Mouse (Mus musculus) kidney, adult 11 months (tissue): Measurements from ENCODE around the gene Psmd1.
"Not testable (repeated sequence)": the region's sequence is repeated elsewhere in the genome, so short reads cannot be mapped to it uniquely, and the experiment has no call there.

ENCODE experiments used
- DNase-seq: peaks from one replicate; pipeline ENCODE4 v3.0.0; 2022

Psmd1 gene

DNA sequence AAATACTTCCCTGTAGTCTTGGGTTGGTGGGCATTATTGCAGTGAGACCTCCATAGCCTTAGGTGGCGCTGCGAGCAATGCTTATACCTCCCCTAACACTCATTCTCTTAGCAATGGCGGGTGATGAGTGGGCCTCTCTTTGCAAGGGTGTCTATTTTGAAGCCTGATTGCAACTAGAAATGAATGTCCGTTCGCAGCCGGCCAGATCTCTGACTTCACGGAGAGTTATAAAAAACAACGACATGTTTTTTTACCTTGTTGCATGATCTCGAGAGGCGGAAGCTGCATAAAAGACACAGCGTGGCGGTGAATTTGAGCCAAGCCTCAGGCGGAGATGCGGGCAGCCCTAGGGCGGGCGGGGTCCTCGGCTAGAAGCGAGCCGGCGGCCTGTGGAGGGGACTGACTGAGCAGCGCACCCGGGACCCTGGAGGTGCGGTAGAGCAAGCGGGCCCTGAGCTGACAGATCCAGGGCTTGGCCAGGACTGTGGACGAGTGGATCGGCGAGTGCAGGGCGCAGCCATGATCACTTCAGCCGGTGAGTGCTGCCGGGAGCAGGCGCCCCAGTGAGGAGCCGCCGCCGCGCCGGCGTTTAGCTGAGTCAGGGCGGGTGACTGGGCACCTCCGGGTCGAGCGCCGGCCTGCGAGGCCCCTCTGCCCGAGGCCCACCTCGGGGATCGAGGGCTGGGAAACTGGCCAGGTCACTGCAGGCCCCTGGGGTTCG, at the start of gene Psmd1:
Gene Psmd1 (plus strand): TSS at position 117 of the 721 bp plus-strand sequence.
- DNase-seq: peak; percentile 89

DNA sequence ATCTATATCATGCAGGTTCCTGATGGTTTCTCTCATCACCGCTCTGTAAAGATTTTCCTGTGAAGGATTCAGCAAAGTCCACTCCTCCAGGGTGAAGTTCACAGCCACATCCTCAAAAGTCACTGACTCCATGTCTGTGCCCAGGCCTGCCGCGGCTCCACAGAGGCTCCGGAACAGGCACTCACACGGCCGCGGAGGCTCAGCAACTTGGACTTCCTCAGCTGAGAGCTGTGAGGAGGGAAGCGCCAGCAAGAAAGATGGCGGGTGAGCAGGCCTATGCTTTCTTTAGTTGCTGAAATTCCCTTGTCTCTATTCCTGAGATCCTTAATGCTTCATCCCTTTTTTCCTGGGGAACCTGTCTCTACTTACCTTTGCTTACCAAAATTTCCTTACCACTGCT, 48.4 kb upstream of the Psmd1 start:
- DNase-seq: not testable (repeated sequence)

DNA sequence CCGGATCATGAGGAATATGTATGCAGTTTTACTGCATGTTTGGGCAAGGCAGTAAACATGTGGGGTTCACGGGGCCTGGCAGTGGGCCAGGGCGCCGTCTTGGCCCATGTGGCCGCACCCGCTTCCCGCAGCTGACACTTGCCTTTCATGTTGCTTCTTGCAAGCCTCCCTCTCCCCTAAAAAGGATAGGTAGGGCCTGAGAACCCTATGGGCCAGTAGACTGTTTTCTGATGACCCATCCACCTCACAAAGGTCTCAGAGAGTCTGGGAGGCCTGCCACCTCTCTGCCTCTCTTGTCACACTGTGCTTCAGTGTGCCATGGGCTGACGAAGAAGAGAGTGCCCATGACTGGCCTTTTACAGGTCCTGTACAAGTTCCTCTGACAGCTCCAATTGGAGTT, 47.7 kb upstream of the Psmd1 start, which contains the start of gene Spata3:
Gene Spata3 (plus strand): TSS at position 301 of the 400 bp plus-strand sequence.
- no peak for DNase-seq

DNA sequence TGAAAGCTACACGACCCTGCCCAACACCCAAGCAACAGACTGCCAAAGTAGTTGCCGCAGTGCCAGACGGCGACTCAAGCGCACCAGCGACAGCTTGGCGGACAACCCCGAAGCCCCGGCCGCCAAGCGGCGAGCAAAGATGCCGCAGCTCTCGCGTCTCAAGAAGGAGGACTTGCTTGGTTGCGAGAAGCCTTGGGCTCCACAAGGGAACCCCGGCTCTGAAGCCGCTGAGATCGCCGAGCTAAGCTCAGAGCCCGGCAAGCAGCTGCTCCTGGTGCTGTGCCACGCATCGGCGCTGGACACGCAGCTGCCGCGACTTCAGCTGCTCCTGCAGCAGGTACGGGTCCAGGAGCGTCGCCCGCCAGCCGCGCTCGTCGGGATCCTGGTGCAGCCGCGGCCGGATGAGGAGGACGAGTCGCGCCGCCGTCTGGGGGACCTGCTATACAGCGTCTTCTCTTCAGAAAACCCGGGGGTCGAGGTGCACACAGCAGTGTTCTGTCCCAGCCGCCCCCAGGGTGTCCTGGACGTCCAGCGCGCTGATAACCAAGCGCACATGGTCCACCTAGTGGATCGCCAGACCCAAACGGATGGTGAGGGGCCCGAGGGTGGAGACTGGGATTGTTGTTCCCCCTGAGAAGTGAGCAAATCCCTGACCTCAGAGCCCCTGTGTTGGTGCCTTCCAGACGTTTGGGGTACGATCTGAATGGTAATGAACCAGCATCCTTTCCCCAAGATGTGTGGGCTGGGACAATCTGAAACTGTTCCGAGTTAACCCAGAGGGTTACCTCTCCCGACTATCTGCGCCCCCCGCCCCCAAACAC, 45.7 kb upstream of the Psmd1 start:
- DNase-seq: no peak

DNA sequence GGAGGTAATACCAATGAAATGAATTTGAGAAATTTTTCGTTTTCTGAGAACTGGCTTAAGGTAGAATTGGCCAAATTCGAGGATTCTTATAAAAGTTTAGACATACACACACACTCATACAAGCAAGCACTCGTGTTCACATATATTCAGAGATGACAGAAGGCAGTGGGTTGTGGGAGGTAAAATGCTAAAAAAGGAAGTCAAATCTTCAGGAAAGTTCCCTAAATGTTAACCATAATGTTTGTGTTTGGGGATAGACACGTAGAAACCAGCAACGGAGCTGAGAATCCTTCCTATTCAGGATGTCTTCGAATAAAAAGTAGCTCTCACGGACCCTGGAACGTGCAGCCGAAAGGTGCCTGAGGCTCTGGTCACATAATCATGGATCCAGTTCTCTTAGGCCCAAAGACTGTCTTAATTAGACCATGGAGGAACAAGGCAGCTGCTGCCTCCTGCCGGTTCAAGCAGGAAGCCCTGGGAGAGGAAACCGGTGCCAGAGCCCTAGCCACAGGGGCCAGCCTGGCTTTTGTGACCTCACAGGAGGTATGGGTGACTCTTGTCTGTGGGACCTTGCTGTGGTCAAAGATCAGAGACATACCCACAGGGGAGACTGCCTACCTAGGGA, 42.7 kb upstream of the Psmd1 start:
- no peak for DNase-seq

DNA sequence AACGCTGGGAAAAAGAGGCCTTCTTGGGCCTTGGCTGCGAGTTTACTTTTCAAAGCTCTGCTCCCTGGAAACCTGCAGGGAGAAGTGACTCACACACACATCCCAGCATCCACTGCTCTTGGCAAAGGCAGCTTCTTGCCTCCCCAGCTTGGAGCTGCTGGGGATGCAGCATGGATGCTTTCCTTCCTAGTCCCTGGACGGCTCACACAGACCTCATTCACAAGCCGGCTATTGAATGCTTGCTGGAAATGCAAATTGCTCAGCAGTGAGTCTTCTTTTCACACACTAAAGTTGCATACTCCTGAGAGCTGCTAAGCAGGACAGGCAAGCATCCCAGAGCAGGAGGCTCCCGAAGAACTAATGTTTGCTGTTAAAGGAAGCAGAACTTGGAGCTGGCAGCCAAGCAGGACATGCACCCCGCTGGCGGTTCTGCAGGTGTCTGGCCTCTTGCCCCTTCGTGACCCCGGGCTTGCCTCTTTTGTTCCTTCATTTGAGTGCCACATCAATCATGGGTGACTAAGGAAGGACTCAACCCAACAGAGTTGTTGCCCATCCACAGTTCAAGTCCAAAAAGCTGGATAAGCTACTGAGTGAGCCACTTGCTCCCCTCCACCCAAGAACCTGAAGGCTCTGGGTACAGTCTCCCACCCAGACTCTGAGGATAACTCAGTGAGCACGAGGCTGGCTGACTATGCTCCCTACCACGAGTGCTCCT, 31.8 kb upstream of the Psmd1 start:
- no peak for DNase-seq

DNA sequence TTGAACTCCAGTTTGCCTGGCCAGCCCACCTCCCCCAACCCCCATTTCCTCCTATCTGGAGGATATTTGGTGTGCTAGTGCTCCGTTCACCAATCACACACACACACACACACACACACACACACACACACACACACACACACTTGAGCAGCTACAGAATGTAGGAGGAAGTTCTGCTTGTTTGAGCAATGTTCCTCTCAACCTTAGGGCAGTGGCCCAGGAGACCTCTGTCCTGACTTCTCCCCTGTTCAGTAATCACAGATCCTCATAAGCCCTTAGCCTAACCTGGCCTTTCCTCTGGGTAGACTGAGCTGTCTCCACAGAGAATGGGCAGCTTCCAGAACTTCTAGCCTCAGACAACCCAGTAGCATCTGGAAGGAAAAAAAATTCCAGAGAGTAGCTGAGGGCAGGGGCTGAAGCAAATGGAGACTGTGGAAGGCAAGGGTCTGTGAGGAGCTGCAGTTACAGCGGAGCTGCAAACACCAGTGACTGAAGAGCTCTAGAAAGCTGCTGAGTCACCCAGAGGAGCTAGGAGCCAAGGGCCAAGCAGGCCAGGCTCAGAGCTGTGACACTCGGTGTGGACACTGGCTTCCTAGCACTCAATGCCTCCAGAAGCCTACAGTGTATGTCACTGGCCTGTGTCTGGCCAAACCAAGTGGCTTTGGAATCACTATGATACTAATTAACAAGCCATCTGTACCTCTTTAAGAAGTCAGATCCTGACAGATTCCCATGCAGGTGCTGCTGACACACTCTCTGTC, 25.8 kb upstream of the Psmd1 start:
- DNase-seq: no peak

DNA sequence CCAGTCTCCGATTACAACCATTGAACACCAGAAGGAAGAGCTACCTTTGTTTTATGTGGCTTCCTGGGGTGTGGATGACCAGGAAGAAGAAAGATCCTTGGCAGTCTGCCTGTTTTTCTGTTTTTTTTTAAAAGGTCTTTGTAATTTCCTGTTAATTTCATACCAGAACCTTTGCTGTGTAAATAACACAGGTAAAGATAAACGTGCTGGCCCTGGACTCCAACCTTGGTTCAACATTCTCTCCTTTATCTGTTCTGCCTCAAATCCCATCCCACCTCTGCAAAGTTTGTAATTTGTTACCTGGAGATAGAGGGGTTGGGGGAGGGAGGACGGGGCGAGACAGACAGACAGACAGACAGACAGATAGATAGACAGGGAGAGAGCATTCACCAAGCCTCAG, 24.1 kb upstream of the Psmd1 start:
- DNase-seq: no peak

DNA sequence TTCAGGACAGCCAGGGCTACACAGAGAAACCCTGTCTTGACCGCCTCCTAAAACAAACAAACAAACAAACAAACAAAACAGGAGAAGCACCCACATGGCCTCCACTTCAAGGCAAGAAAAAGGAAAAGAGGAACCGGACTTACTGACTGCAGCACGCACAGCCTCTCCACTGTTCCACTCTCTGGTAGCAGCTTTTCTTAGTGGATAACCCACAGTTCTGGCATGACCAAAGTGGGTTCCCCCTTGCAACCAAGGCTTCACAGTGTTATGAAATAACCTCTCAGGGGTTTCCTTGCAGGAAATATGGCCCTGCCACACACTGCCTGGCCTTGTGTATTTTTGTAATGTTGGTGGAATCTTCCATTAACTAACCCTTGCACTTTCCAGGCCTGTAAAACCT, 23.4 kb upstream of the Psmd1 start:
- no peak for DNase-seq

DNA sequence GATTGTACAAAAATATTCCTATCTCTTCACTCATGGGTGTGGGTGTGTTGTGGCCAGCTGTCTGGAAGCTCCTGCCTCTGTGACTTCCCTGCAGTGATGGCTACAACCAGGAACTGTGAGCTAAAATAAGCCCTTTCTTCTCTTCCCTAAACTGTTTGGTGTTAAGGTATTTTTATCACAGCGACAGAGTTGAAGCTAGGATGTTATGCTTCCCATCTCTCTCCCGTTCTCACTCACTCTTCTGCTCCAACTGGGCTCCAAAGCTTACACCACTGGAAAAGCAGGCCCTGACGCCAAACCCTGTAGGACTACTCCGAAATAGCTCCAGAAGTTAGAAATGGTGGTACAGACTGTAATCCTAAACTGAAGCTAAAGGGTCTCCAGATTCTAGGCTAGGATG, 19.1 kb upstream of the Psmd1 start:
- DNase-seq: no peak

DNA sequence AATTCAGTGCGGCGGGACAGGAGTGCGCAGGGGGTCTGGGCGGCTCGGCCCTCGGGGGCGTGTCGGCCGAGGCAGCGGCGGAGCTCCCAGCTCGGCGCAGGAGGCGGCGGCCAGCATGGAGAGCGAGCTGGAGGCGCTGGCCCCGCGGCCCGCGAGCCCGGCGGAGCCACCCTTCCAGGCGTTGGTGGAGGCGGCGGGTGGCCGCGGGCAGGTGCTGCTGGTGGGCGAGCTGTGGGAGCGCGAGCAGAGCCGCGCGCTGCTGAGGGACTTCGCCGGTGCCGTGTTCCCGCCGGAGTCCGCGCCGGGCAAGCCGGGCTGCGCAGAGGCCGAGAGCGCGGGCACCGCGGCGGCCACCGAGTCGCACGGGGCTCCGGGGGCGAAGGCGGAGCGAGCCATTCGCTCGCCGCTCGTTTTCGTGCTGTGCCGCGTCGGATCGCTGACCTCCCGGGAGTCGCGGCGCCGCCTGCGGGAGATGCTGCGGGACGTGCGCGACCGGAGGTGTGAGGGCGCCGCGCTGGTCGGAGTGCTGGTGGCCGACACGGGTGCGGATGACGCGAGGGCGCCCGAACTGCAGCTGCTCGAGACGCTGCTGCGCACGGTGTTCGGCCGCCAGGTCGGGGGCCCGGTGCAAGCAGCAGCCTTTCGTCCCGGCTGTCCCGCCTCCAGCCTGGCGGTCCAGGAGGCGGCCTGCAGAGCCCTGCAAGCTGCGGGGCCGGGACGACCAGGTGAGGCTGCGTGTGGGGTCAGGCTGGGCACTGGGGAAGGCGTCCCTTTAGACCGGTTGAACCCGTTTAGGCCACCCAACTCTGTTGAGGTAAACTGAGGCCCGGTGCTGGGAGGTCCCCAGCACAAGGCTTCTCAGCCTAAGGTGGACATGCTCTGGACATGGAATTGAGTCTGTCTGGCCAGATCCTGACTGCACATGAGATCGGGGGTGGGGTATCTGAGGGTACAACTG, 18.1 kb upstream of the Psmd1 start, which contains the start of gene 2810459M11Rik:
Gene 2810459M11Rik (plus strand): TSS at position 16 of the 958 bp plus-strand sequence.
- no peak for DNase-seq

DNA sequence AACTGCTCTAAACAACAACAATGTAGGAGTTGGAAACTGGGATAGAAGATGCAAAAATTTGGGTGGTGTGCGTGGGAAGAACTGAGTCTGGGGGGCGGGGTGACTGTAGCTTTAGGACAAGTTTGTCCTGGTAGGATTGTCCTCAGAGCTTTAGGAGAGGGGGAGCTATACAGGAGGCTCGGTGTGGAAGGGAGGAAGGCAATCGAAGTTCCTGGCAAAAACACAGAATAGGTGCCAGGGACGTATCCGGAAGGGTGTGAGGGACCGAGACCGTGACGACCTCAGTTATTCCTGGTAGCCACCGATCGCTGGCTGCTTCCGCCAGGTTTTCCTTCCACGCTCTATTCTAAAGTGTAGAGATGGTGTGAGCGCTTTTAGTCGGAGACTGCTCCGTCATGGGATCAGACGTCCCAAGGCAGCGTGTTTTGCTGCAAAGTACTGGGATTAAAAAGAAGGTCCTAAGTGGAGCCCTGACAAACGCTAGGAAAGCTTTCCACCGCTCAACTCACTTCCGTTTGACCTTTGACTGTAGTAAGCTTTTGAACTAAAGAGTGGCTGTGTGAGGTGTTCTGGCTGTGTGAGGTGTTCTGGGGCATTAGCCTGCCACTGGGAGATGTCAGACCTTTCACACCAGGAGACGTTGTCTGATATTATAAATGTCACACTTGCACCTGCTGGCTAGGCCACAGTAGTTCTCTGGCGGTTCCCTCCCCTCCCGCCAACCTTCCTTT, 17.2 kb upstream of the Psmd1 start:
- no peak for DNase-seq

DNA sequence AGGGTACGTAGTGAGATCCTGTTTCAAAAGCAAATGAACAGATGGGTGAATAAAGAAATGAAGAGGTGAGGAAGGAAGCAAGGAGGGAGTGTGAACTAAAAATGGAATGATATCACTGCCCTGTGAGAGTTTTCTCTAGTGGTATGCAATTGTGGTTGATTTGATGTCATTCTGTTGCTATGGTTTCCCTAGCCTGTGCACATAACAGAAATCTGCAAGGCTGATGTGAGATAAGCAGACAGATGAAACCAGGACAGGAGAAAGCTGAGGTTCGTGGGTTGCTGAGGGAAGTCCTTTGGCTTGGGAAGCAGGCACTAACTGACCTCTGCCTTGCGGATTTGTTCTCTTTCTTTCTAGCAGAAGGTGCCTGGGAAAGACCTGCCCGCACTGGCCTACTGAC, 16.0 kb upstream of the Psmd1 start:
- DNase-seq: no peak

DNA sequence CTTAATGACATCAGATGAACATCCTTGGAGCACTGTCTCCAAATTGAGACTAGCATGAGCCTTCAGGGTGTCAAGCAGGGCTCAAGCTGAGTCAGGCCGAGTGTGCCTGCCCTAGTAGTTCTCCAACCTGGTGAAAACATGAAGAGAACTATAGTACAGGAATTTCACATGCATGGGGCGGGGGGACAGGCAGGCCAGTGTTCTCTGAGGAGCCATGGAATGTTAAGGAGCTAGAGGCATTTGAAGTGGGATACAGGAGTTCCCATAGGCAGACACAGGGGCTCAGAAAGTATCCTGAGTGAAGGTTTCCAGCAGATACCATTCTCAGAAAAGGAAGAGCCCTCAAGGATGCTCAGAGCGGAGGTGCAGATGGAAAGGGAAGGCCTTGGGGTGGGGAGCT, 15.4 kb upstream of the Psmd1 start:
- no peak for DNase-seq

DNA sequence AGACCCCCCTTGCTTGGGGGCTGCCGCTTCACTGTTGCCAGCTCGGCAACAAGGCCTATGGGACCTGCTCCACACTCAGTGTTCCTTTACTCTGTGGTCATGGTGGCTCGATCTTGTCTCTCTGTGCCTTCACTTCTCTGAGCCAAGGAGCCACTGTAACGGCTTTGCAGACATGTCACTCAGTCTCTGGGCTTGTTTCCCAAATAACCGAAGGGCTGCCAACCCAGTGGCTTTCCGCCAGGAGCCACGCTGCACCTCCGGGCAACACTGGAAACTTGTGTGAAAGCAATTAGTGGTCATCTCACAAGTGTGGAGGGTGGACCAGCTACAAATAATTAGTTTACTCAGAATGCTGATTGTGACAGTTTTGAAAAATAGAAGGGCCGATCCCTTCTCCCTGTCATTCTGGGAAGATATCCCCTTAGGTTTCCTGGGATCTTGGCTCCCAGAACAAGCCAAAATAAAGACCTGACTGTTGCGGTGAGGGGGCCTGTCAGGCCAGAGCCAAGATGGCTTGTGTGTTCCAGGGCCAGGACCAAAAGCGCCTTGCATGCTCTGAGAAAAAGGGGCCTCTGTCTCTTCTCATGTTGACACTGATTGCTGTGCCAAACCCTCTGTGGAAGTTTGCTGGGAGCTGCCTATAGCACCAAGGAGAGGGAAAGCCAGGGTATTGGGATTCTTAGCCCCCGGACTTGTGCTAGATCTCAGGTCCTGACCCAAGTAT, 10.8 kb upstream of the Psmd1 start:
- peak; percentile 33 for DNase-seq

DNA sequence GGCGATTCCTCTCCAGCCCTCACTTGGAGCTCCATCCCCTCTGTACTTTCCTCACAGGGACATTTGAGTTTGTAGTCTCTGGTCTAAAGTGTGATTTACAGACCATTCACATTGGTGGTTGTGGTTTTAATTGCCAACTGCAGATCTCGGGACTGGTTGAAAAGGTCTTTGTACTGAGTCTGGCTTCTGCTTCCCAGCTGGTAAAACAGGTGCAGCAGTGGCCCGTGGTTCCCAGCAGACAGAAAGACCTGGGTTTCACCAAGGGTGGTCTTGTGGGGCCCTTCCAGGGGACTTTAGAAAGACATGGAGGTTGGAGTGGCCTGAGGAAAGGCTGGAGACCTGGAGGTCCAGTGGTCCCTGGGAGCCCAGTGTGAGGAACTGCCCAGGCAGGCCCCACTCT, 9.2 kb upstream of the Psmd1 start:
- DNase-seq: no peak

DNA sequence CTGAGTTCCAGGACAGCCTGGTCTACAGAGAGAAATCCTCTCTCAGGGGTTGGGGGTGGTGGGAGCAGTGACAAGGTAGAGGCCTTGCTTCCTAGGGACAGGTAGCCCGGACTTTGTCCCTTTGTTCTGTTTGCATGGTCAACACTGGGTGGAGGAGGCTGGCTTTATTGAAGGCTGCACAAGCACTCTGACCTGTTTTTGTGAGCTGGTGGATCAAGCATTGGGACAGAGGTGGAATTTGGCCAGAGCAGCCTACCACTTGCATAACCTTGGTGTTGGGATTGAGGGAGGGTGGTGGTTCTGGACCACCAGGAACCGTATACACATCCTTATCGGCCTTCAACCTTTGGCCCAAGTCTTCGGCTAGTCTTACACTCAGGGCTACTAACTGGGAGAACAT, 7.9 kb upstream of the Psmd1 start:
- no peak for DNase-seq

DNA sequence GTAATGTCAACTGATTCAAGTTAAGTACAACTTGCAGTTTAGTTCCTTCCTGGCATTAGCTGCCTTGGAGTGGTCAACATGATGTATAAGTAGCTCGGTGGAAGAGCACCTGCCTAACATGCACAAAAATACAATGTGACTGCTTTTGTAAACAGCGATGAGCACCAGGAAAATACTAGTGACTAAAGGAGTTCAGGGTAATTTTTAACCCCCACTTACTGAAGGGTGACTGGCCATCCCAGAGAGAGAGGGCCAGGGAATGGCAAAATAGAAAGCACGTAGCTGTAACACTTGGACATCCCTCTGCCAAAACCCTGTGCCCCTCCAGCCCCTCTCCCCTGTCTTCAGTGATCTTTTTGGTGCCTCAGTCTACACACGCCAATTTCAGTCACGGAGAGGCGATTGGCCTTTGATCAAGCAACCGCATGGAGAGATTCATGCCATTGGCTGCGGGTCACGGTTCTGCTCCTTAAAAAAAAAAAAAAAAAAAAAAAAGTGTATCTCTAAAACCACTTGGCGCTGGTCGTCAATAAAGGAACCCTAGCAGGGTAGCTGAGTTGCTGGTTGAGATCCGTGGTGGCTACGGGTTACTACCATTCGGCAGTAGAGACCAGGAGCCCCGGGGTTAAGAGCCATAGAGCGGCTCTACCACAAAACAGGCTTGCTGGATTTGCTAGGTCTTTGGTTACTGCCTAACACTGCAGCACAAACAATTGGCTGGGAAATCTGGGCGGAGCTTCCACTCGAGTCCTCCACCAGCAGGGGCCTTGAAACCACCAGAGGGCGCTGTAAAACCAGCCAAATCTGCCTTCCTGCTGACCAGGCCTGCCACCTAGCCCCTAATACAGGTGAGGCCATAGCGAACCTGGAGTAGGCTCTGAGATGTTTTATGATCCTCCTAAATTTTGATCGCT, 5.1 kb upstream of the Psmd1 start:
- DNase-seq: peak; percentile 96

DNA sequence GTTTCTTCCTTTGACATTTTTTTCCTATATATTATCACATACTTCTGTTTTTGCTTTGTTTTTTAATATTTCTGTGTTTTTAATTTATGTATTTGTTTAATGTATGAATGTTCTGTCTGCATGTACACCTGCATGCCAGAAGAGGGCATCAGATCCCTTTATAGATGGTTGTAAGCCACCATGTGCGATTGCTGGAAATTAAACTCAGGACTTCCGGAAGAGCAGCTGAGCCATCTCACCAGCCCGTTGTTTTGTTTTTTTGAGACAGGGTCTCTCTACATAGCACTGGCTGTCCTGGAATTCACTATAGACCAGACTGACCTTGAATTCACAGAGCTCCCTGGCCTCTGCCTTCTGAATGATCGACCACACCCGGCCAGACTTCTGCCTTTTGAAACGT, 1.7 kb upstream of the Psmd1 start:
- DNase-seq: no peak
